Mouse (Mus musculus): ENCODE measurements around the gene Pam. TPM values are rescaled to one million over a fixed set of nuclear protein-coding genes. Genes with fewer than 3 reads are reported as not detected.

Pam gene
- polyA plus RNA-seq, 1 experiment = 54.7 TPM

- TF ChIP-seq POLR2A (IDR thresholded peaks at IDR 0.05; ENCODE audit: low read depth, low read length) (no peak), CTCF (conservative IDR thresholded peaks at IDR 0.05; ENCODE audit: insufficient read depth, insufficient read length, low read depth, low read length) (no peak)
- H3K4me3 ChIP-seq (ENCODE audit: insufficient read depth, low read depth, low read length) = no peak overlapping the region
- H3K27ac ChIP-seq (ENCODE audit: insufficient read depth, low read depth, low read length) = no peak overlapping the region
- no peaks in the 10 kb centered on the region for H3K27me3 ChIP-seq (replicated peaks; ENCODE audit: control insufficient read depth, insufficient read depth, low read length)
- peaks cover 4% of the 10 kb centered on the region; the same call in 1 of the 2 replicates for H3K4me1 ChIP-seq (ENCODE audit: control insufficient read depth, insufficient read depth, low read length)
- no peak for DNase-seq
- no peaks in the 10 kb centered on the region for H3K36me3 ChIP-seq (ENCODE audit: control insufficient read depth, insufficient read depth, low read length)
- 97% methylated on average over 2 of the region's 2 CpGs for WGBS
These were observed 53.0 kb downstream of the Pam start for GRCm38 (mm10) chr1:98042425-98042824.

- Histone ChIP-seq H3K4me3 (ENCODE audit: insufficient read depth, low read depth, low read length) (no peak overlapping the region), H3K27ac (ENCODE audit: insufficient read depth, low read depth, low read length) (no peak overlapping the region), H3K27me3 (replicated peaks; ENCODE audit: control insufficient read depth, insufficient read depth, low read length) (no peaks in the 10 kb centered on the region; the same call in 1 of the 2 replicates), H3K4me1 (ENCODE audit: control insufficient read depth, insufficient read depth, low read length) (peaks cover 6% of the 10 kb centered on the region; the same call in 1 of the 2 replicates), H3K36me3 (ENCODE audit: control insufficient read depth, insufficient read depth, low read length) (no peaks in the 10 kb centered on the region)
- no peak for DNase-seq
- no peak for TF ChIP-seq POLR2A (IDR thresholded peaks at IDR 0.05; ENCODE audit: low read depth, low read length)
- TF ChIP-seq CTCF (conservative IDR thresholded peaks at IDR 0.05; ENCODE audit: insufficient read depth, insufficient read length, low read depth, low read length) = no peak
- WGBS = 75% methylated on average over 3 of the region's 3 CpGs
These were observed 57.2 kb downstream of the Pam start for GRCm38 (mm10) chr1:98038252-98038651.

DNA sequence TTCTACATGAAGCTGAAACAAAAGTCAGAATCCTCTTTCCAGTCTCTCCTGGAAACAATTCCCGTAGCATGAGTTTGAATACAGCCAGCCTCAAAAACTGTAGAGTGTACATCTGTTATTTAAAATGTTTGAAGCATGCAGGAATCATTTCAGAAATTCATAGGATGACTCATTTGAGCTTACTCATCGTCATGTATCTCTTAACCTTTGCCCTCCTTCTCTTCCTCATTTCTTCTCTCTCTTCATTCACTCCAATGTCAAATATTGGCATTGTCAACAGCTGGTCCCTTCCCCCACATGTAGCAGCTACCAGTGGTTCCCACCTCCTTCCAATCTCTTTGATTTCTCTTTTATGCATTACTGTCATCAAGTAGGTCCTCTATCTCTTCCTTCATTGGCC lies 59.7 kb downstream of the Pam start:
- H3K27me3 ChIP-seq (replicated peaks; ENCODE audit: control insufficient read depth, insufficient read depth, low read length) = no peaks in the 10 kb centered on the region; the same call in 1 of the 2 replicates
- H3K4me1 ChIP-seq (ENCODE audit: control insufficient read depth, insufficient read depth, low read length) = peaks cover 6% of the 10 kb centered on the region; the same call in 1 of the 2 replicates
- H3K27ac ChIP-seq (ENCODE audit: insufficient read depth, low read depth, low read length) = no peak overlapping the region
- no peak overlapping the region for H3K4me3 ChIP-seq (ENCODE audit: insufficient read depth, low read depth, low read length)
- no peak for DNase-seq
- H3K36me3 ChIP-seq (ENCODE audit: control insufficient read depth, insufficient read depth, low read length) = peaks cover 2% of the 10 kb centered on the region; the same call in 1 of the 2 replicates
- WGBS = 81% methylated on average over 2 of the region's 2 CpGs
- TF ChIP-seq POLR2A (IDR thresholded peaks at IDR 0.05; ENCODE audit: low read depth, low read length) = no peak
- TF ChIP-seq CTCF (conservative IDR thresholded peaks at IDR 0.05; ENCODE audit: insufficient read depth, insufficient read length, low read depth, low read length) = no peak

DNA sequence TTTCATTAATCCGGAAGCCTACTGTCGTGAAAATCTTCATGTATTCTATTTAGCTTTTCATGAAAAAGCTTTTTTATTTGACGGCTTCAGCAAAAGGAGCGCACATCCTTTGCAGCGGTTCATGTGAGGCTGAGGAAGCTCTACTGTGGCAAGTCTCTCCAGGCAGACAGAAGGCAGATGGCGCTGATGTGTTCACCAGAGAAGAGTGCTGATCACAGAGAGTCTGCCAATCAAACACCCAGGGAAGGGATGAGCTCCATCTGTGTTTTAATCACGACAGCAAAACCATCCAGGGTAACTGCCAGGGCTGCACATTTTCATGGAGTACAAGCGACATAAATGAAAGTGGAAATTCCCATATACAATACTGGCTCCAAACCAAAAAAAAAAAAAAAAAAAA lies 63.6 kb downstream of the Pam start:
- no peak for DNase-seq
- TF ChIP-seq CTCF (conservative IDR thresholded peaks at IDR 0.05; ENCODE audit: insufficient read depth, insufficient read length, low read depth, low read length) (0 out of 2 replicates have a peak, but pooled peaks have one; percentile 8), POLR2A (IDR thresholded peaks at IDR 0.05; ENCODE audit: low read depth, low read length) (no peak)
- H3K36me3 ChIP-seq (ENCODE audit: control insufficient read depth, insufficient read depth, low read length) = peaks cover 2% of the 10 kb centered on the region; the same call in 1 of the 2 replicates
- no peak overlapping the region for H3K27ac ChIP-seq (ENCODE audit: insufficient read depth, low read depth, low read length)
- no peak overlapping the region for H3K4me3 ChIP-seq (ENCODE audit: insufficient read depth, low read depth, low read length)
- no peaks in the 10 kb centered on the region; the same call in 1 of the 2 replicates for H3K27me3 ChIP-seq (replicated peaks; ENCODE audit: control insufficient read depth, insufficient read depth, low read length)
- 90% methylated on average over 8 of the region's 8 CpGs for WGBS
- H3K4me1 ChIP-seq (ENCODE audit: control insufficient read depth, insufficient read depth, low read length) = peaks cover 5% of the 10 kb centered on the region; the same call in 1 of the 2 replicates

DNA sequence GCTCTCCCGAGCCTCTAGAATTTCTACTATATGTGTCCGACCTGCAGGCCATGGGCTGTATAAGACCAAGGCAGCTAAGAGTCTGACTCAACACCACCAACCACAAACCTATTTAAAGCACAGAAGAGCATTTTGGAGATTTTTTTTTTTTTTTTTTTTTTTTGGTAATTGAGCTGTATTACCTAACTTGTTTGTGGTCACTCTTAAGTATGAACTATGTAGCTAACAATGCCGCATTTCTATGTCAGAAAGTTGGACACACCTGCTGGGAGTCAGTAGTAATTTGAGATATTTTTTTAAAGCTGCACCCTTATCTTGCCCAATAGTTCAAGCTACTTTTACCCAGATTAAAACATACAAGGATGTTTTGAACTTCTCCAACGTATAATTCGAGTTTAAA lies 66.4 kb downstream of the Pam start:
- Histone ChIP-seq H3K36me3 (ENCODE audit: control insufficient read depth, insufficient read depth, low read length) (peaks cover 2% of the 10 kb centered on the region; the same call in 1 of the 2 replicates), H3K4me3 (ENCODE audit: insufficient read depth, low read depth, low read length) (no peak overlapping the region), H3K4me1 (ENCODE audit: control insufficient read depth, insufficient read depth, low read length) (peaks cover 11% of the 10 kb centered on the region; the same call in 1 of the 2 replicates), H3K27ac (ENCODE audit: insufficient read depth, low read depth, low read length) (no peak overlapping the region), H3K27me3 (replicated peaks; ENCODE audit: control insufficient read depth, insufficient read depth, low read length) (no peaks in the 10 kb centered on the region)
- TF ChIP-seq CTCF (conservative IDR thresholded peaks at IDR 0.05; ENCODE audit: insufficient read depth, insufficient read length, low read depth, low read length) = no peak
- TF ChIP-seq POLR2A (IDR thresholded peaks at IDR 0.05; ENCODE audit: low read depth, low read length) = no peak
- no peak for DNase-seq
- 89% methylated on average over 5 of the region's 5 CpGs for WGBS

- 87% methylated on average over 5 of the region's 5 CpGs for WGBS
- Histone ChIP-seq H3K4me3 (ENCODE audit: insufficient read depth, low read depth, low read length) (no peak overlapping the region), H3K27ac (ENCODE audit: insufficient read depth, low read depth, low read length) (no peak overlapping the region), H3K27me3 (replicated peaks; ENCODE audit: control insufficient read depth, insufficient read depth, low read length) (no peaks in the 10 kb centered on the region), H3K4me1 (ENCODE audit: control insufficient read depth, insufficient read depth, low read length) (peaks cover 11% of the 10 kb centered on the region; the same call in 1 of the 2 replicates), H3K36me3 (ENCODE audit: control insufficient read depth, insufficient read depth, low read length) (peaks cover 2% of the 10 kb centered on the region; the same call in 1 of the 2 replicates)
- TF ChIP-seq CTCF (conservative IDR thresholded peaks at IDR 0.05; ENCODE audit: insufficient read depth, insufficient read length, low read depth, low read length) (no peak), POLR2A (IDR thresholded peaks at IDR 0.05; ENCODE audit: low read depth, low read length) (no peak)
- no peak for DNase-seq
These were observed 67.0 kb downstream of the Pam start for GRCm38 (mm10) chr1:98028468-98028867.

DNA sequence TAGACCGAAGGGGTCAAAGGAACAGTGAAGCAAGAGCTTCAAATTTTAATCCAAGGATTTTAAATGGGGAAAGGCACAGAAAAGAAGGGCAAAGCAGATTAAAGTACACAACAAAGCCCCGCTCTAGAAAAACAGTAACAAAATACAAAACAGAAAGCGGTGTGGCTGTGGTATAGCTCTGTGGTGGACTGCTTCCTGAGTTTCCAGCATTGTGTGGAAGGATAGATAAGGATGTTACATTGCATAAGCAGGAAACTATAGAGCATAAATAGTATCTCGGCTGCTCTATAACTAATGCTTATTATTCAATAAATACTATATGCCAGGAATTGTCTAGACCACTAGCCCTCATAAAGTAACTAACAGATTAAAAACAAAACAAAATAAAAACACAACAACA lies 67.5 kb downstream of the Pam start:
- Histone ChIP-seq H3K27ac (ENCODE audit: insufficient read depth, low read depth, low read length) (no peak overlapping the region), H3K4me3 (ENCODE audit: insufficient read depth, low read depth, low read length) (no peak overlapping the region)
- TF ChIP-seq POLR2A (IDR thresholded peaks at IDR 0.05; ENCODE audit: low read depth, low read length) (no peak), CTCF (conservative IDR thresholded peaks at IDR 0.05; ENCODE audit: insufficient read depth, insufficient read length, low read depth, low read length) (no peak)

More for the DNA sequence above, 67.5 kb downstream of the Pam start:
- H3K27me3 ChIP-seq (replicated peaks; ENCODE audit: control insufficient read depth, insufficient read depth, low read length) = no peaks in the 10 kb centered on the region
- WGBS = 80% methylated on average over 4 of the region's 4 CpGs
- peaks cover 11% of the 10 kb centered on the region; the same call in 1 of the 2 replicates for H3K4me1 ChIP-seq (ENCODE audit: control insufficient read depth, insufficient read depth, low read length)
- no peak for DNase-seq
- peaks cover 2% of the 10 kb centered on the region; the same call in 1 of the 2 replicates for H3K36me3 ChIP-seq (ENCODE audit: control insufficient read depth, insufficient read depth, low read length)

Measured in kidney, adult 2 months (tissue).